Mouse (Mus musculus) B cell, adult (primary cell): ENCODE results near the gene Cbfb. TPM values are rescaled to one million over a fixed set of nuclear protein-coding genes. Genes with fewer than 3 reads are reported as not detected.

ENCODE experiments used
- total RNA-seq: library from RNA; stranded (reverse); gene quantifications from 4 replicates; pipeline ENCODE4 v1.2.4, GENCODE M21; 2023; ENCODE audit not compliant: inconsistent age

The Cbfb gene
- total RNA-seq: 88.9 to 106 TPM (median 97.3 TPM) in 4 replicates

GRCm38 (mm10) chr8:105170381-105171115 is at the start of gene Cbfb:
Cbfb (plus strand) TSS chr8:105170674.

GRCm38 (mm10) chr8:105131509-105131908 is 39.0 kb upstream of the Cbfb start, which contains the start of gene Ces4a:
Ces4a (plus strand) TSS chr8:105131800.

GRCm38 (mm10) chr8:105224413-105225271 is 54.2 kb downstream of the Cbfb start, which contains the start of gene D230025D16Rik:
D230025D16Rik (plus strand) TSS chr8:105225145.

DNA sequence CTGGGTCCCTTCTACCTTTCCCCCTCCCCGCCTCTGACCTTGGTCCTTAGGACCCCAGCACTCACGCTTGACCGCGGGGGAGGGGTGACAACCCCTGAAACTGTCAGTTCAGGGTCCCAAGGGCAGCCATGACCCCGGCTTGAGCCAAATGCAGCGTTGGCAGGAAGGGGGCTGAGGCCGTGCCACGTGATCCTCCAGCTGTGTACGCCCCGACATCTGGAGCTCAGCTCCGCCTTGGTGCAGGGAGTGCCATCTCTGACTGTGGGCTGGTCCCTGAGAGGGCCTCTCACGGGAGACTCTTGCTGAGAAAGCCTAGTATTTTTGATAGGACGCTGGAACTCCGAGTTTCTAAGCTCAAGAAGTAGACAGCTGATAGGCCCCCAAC is 84.5 kb downstream of the Cbfb start, which contains the start of gene B3gnt9:
Gene B3gnt9, minus strand, starts transcription at position 188 of the 385 bp plus-strand sequence.

DNA sequence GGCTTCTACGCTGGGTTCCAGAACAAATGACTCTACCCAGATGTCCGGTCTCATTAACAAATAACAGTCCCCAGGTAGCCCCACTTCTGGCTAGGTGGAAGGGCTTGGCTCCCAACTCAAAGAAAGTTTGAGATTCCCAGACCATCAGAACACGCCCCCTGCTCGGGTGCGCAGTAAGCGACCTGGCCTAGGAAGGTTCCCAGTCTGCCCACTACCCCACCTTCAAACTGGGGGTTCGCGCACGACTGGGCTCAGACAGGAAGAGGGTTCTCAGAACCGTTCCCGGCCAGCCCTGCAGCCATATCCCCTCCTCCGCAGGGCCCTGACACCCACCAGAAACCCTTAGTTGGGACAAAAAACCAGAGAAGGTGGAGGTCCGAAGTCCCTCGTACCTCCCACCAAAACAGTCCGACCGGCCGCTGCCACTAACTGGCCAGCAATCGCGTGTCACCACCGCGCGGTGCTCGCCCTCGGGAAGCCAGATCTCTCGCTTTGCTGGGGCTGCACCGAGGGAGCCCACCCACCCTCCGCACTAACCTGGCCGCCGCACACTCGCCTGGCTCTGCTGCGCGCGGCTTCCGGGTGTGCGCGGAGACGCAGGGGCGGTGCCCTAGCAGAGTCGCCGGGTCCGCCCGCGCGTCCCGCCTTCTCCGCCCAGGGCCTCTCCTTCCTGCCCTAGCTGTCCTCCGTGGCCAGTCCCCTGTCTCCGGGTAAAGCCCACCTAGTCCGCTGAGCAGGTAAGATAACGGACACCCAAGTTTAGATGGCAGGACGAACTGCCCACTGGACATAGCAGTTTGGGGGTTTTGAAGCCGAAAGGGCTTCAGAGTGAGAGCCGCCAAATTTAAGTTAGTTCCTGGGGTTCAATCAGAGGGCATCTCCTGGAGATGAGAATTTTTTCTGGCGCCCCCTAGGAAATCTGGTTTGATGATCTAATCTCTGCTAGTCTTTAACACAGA is 93.8 kb downstream of the Cbfb start, which contains the start of the genes Tradd and Fbxl8:
Gene Tradd, minus strand, starts transcription at position 586 of the 959 bp plus-strand sequence.
Gene Fbxl8, plus strand, starts transcription at position 625 of the 959 bp plus-strand sequence.

Other genes starting within 250 kb of the Cbfb start
- gene Ces2e, start 244.4 kb upstream of the Cbfb start, total RNA-seq: not detected in 4 replicates
- gene Ces2f, start 223.3 kb upstream of the Cbfb start, total RNA-seq: not detected in 4 replicates
- 0.18 to 0.26 TPM in 2 of 4 replicates, not detected in the others for gene Ces2g, start 209.0 kb upstream of the Cbfb start, total RNA-seq
- not detected in 4 replicates for gene Ces2h, start 169.8 kb upstream of the Cbfb start, total RNA-seq
- not detected in 4 replicates for gene Ces3a, start 122.1 kb upstream of the Cbfb start, total RNA-seq
- not detected in 4 replicates for gene Ces3b, start 86.9 kb upstream of the Cbfb start, total RNA-seq
- gene Ces4a, start 38.9 kb upstream of the Cbfb start, total RNA-seq: not detected in 4 replicates
- gene D230025D16Rik, start 54.5 kb downstream of the Cbfb start, total RNA-seq: 22.9 to 29.6 TPM (median 24.6 TPM) in 4 replicates
- gene B3gnt9, start 84.5 kb downstream of the Cbfb start, total RNA-seq: 1.00 to 1.5 TPM (median 1.4 TPM) in 4 replicates
- 21.0 to 25.3 TPM (median 23.2 TPM) in 4 replicates for gene Tradd, start 93.9 kb downstream of the Cbfb start, total RNA-seq
- gene Fbxl8, start 94.0 kb downstream of the Cbfb start, total RNA-seq: 8.0 to 10.0 TPM (median 9.0 TPM) in 4 replicates
- 0.33 to 1.1 TPM (median 0.88 TPM) in 4 replicates for gene Hsf4, start 99.1 kb downstream of the Cbfb start, total RNA-seq
- gene Nol3, start 105.5 kb downstream of the Cbfb start, total RNA-seq: not detected in 4 replicates
- 5.0 to 7.7 TPM (median 6.5 TPM) in 4 replicates for gene 4931428F04Rik, start 119.2 kb downstream of the Cbfb start, total RNA-seq
- 1.2 to 1.4 TPM (median 1.3 TPM) in 4 replicates for gene Exoc3l, start 125.4 kb downstream of the Cbfb start, total RNA-seq
- gene E2f4, start 127.0 kb downstream of the Cbfb start, total RNA-seq: 83.8 to 97.8 TPM (median 88.5 TPM) in 4 replicates
- 3.0 to 4.7 TPM (median 3.9 TPM) in 4 replicates for gene Elmo3, start 134.9 kb downstream of the Cbfb start, total RNA-seq
- gene Lrrc29, start 155.6 kb downstream of the Cbfb start, total RNA-seq: 6.3 to 8.3 TPM (median 7.0 TPM) in 4 replicates
- gene Tmem208, start 155.7 kb downstream of the Cbfb start, total RNA-seq: 26.8 to 32.7 TPM (median 29.3 TPM) in 4 replicates
- 35.8 to 40.7 TPM (median 37.7 TPM) in 4 replicates for gene Fhod1, start 177.3 kb downstream of the Cbfb start, total RNA-seq
- 1.3 to 2.1 TPM (median 2.0 TPM) in 4 replicates for gene Slc9a5, start 178.2 kb downstream of the Cbfb start, total RNA-seq
- gene Plekhg4, start 202.6 kb downstream of the Cbfb start, total RNA-seq: not detected in 4 replicates
- not detected in 4 replicates for gene Kctd19, start 242.8 kb downstream of the Cbfb start, total RNA-seq
- not detected in 4 replicates for gene Lrrc36, start 242.9 kb downstream of the Cbfb start, total RNA-seq